Mouse (Mus musculus) ES-Bruce4 (cell line): ENCODE data around the gene Tnnt2.

Source experiments
- CTCF ChIP-seq: IDR thresholded peaks from one replicate; pipeline ENCODE4 v1.8.1; 2011; ENCODE audit warnings: low read depth, low read length
- EP300 ChIP-seq: IDR thresholded peaks from 2 replicates; pipeline ENCODE4 v1.6.1; 2011; ENCODE audit warnings: low read depth, low read length; ENCODE audit not compliant: insufficient read depth
- POLR2A ChIP-seq: IDR thresholded peaks from one replicate; pipeline ENCODE4 v1.8.1; 2011; ENCODE audit warnings: low read length; ENCODE audit not compliant: insufficient read depth

DNA sequence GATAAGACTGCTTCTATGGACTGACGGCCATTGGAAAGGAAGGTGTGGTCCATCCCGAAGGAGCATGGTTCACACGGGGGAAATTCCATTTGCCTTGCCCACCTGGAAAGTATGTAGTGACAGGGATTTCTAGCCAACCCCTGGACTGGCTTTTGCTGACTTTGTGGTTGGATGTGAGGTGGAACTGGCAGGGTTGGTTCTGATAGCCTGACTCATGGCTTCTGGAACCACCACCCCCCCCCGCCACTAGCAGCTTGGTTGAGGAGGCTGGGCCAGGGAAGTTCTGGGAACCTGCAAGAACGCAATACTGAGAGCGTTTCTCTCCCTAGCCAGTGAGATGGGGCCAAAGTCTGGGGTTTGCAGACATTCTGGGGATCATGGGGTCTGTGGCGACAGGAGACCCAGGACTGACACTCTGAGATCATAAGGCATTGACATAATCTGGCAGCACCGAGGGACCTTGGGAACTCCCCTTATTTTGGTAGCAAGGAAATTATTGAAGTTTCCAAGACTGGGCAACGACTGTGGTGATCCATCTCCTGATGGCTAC is 27.7 kb downstream of the Tnnt2 start:
- TF ChIP-seq CTCF = no peak
- TF ChIP-seq POLR2A = no peak
- TF ChIP-seq EP300 = no peak
